Mouse (Mus musculus): ENCODE data around the gene Pou2f2.
A peak's percentile ranks its signal among the peaks of the same experiment; 100 is the strongest.

Pou2f2 gene

GRCm38 (mm10) chr7:25141761-25142160 lies 37.8 kb downstream of the Pou2f2 start:
- DNase-seq = no peak

- DNase-seq = no peak
Observed at GRCm38 (mm10) chr7:25137553-25137952, 42.0 kb downstream of the Pou2f2 start.

- DNase-seq = peak; percentile 80
Observed at GRCm38 (mm10) chr7:25133092-25134049, 46.2 kb downstream of the Pou2f2 start.

- peak; percentile 46 for DNase-seq
Observed at GRCm38 (mm10) chr7:25132318-25132960, 47.1 kb downstream of the Pou2f2 start.

- no peak for DNase-seq
Observed at GRCm38 (mm10) chr7:25131247-25131646, 48.3 kb downstream of the Pou2f2 start.

GRCm38 (mm10) chr7:25130565-25130964 lies 49.0 kb downstream of the Pou2f2 start:
- no peak for DNase-seq

- DNase-seq = peak; percentile 48
Observed at GRCm38 (mm10) chr7:25129390-25129979, 50.0 kb downstream of the Pou2f2 start.

- no peak for DNase-seq
Observed at GRCm38 (mm10) chr7:25127971-25128370, 51.6 kb downstream of the Pou2f2 start.

- no peak for DNase-seq
Observed at GRCm38 (mm10) chr7:25125716-25126281, 53.7 kb downstream of the Pou2f2 start.

GRCm38 (mm10) chr7:25121240-25121786 lies 58.2 kb downstream of the Pou2f2 start:
- DNase-seq = no peak

- DNase-seq = peak; percentile 84
Observed at GRCm38 (mm10) chr7:25120061-25120834, 59.3 kb downstream of the Pou2f2 start.

- DNase-seq = no peak
Observed at GRCm38 (mm10) chr7:25112956-25113603, 66.4 kb downstream of the Pou2f2 start.

- DNase-seq = peak; percentile 73
Observed at GRCm38 (mm10) chr7:25112178-25112955, 67.2 kb downstream of the Pou2f2 start.

GRCm38 (mm10) chr7:25110336-25110735 lies 69.2 kb downstream of the Pou2f2 start:
- no peak for DNase-seq

- DNase-seq = no peak
Observed at GRCm38 (mm10) chr7:25109355-25109754, 70.2 kb downstream of the Pou2f2 start.

- DNase-seq = no peak
Observed at GRCm38 (mm10) chr7:25106790-25107502, 72.6 kb downstream of the Pou2f2 start.

GRCm38 (mm10) chr7:25105411-25106160 lies 73.9 kb downstream of the Pou2f2 start:
- DNase-seq = peak; percentile 75

GRCm38 (mm10) chr7:25099581-25099980 lies 79.9 kb downstream of the Pou2f2 start:
- no peak for DNase-seq

GRCm38 (mm10) chr7:25098169-25098568 lies 81.4 kb downstream of the Pou2f2 start:
- DNase-seq = no peak

Measured in layer of hippocampus, adult 9-11 months (tissue).